Mouse (Mus musculus) cortical plate, adult 2 months (tissue): ENCODE results near the gene Arhgef10l. TPM values are rescaled to one million over a fixed set of nuclear protein-coding genes. Genes with fewer than 3 reads are reported as not detected.

Experiments used
- H3K27ac ChIP-seq: fragments of 200-500 bp; 2 replicates; pipeline ENCODE4 v1.5.1; 2012; ENCODE audit warnings: low read length, control low read depth, inconsistent platforms; ENCODE audit not compliant: insufficient read depth
- H3K4me1 ChIP-seq: fragments of 200-500 bp; 2 replicates; pipeline ENCODE4 v1.6.1; 2011; ENCODE audit warnings: low read length; ENCODE audit not compliant: control insufficient read depth, insufficient read depth
- H3K4me3 ChIP-seq: fragments of 200-500 bp; 2 replicates; pipeline ENCODE4 v1.5.1; 2011; ENCODE audit warnings: mild to moderate bottlenecking, low read length, control low read depth; ENCODE audit not compliant: insufficient read depth
- CTCF ChIP-seq: fragments of 200-500 bp; IDR thresholded peaks from 2 replicates; pipeline ENCODE4 v1.5.1; 2011; ENCODE audit warnings: mild to moderate bottlenecking, control low read depth, low read length; ENCODE audit not compliant: insufficient read depth; ENCODE audit errors: extremely low read depth
- POLR2A ChIP-seq: fragments of 200-500 bp; IDR thresholded peaks from 2 replicates; pipeline ENCODE4 v1.6.1; 2011; ENCODE audit warnings: mild to moderate bottlenecking, low read length, control low read depth; ENCODE audit not compliant: insufficient read depth; ENCODE audit errors: extremely low read depth
- polyA plus RNA-seq: library from polyadenylated mRNA; depleted of rRNA; stranded (reverse); fragments of >200 nt; gene quantifications from 2 replicates; pipeline ENCODE4 v1.2.3, GENCODE M21; 2012

Arhgef10l gene
- polyA plus RNA-seq, 1 experiment = 34.5 TPM

GRCm38 (mm10) chr4:140639431-140640241 lies 26.2 kb downstream of the Arhgef10l start:
- no peak overlapping the region for H3K27ac ChIP-seq
- H3K4me3 ChIP-seq = no peak overlapping the region
- TF ChIP-seq POLR2A = no peak
- no peak for TF ChIP-seq CTCF
- H3K4me1 ChIP-seq = peaks cover 6% of the 10 kb centered on the region

DNA sequence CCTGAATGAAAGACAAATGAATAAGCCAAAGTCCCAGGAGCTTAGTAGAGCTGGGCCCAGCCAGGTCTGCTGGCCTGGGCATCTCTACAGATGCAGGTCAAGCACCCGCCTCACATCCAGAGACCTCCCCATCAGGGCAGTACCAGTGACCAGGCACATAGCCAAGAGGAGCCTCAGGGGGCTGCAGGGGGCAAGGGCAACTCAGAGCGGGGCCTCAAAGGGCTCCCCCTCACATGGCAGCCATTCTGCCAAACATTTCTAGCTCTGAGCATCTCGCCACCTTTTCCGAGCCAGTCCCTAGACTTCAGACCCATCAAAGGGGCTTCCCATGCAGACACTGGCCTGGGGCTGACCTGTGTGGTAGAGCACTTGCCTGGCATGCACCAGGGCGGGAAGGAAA lies 27.2 kb downstream of the Arhgef10l start:
- Histone ChIP-seq H3K4me3 (no peak overlapping the region), H3K27ac (no peak overlapping the region), H3K4me1 (peaks cover 6% of the 10 kb centered on the region)
- no peak for TF ChIP-seq POLR2A
- no peak for TF ChIP-seq CTCF

GRCm38 (mm10) chr4:140637269-140637668 lies 28.5 kb downstream of the Arhgef10l start:
- Histone ChIP-seq H3K4me3 (no peak overlapping the region), H3K27ac (no peak overlapping the region), H3K4me1 (peaks cover 6% of the 10 kb centered on the region)
- TF ChIP-seq CTCF = no peak
- no peak for TF ChIP-seq POLR2A

DNA sequence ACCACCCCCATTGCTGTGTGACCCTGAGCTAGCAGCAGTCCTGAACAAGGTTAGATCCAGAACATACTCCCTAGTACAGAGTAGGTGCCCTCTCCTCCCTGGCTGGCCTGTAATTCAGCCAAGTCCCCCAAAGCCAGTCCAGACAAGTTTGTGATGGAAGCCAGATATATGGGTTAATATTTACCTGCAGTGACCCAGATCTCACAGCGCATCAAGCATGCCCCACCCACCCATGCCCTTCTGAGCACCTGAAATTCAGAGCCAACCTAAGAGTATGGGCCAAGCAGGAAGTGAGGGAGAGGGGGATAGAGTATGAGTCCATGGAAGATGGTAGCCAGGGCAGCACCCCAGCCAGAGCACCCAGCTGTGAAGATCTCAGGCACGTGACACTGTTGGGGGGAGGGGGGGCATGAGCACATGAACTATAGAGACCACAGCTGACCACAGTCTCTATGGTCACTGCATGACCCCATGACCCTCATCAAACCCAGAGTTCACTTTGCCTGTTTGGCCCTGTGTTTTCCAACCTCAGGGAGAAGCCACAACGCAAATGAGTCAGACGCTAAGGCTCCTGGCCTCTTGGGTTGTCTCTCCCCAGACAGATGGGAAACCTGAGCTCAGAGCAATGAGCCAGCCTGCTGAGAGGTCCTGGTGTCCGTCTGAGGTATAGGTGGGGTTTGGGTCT lies 29.4 kb downstream of the Arhgef10l start:
- Histone ChIP-seq H3K4me3 (no peak overlapping the region), H3K4me1 (peaks cover 5% of the 10 kb centered on the region), H3K27ac (no peak overlapping the region)
- no peak for TF ChIP-seq POLR2A
- TF ChIP-seq CTCF = no peak

- Histone ChIP-seq H3K4me1 (no peaks in the 10 kb centered on the region; the same call in 1 of the 2 replicates), H3K27ac (no peak overlapping the region)
- TF ChIP-seq POLR2A (no peak), CTCF (no peak)
These were observed 30.9 kb downstream of the Arhgef10l start for GRCm38 (mm10) chr4:140634861-140635388.

DNA sequence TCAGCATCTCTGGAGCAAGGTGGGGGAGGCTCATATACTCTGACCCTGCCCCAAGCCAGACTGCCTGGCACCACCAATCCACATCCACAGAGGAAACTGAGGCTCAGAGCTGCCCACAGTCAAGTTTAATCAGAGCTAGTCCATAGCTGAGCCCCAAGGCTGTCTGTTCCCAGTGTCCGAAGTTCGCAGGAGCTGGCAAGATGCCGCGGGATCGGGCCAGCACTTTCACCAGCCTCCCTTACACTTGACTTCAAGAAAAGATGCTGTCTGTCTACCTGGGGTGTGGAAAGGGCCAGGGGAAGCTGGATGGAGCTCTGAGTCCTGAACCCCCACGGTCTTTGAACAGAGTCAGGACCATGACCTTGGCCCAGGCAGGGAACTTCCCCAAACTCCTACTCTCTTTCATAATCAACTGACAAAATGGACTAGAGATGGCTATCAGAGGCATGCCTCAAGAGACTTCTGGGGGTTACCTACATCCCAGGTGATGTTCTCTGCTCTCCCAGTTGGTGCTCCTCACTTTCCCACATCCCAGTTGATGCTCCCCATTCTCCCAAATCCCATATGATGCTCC lies 34.4 kb downstream of the Arhgef10l start:
- no peak for TF ChIP-seq POLR2A
- no peak for TF ChIP-seq CTCF
- Histone ChIP-seq H3K4me3 (no peak overlapping the region), H3K27ac (no peak overlapping the region), H3K4me1 (no peaks in the 10 kb centered on the region)

More at GRCm38 (mm10) chr4:140634861-140635388, 30.9 kb downstream of the Arhgef10l start:
- H3K4me3 ChIP-seq = no peak overlapping the region

DNA sequence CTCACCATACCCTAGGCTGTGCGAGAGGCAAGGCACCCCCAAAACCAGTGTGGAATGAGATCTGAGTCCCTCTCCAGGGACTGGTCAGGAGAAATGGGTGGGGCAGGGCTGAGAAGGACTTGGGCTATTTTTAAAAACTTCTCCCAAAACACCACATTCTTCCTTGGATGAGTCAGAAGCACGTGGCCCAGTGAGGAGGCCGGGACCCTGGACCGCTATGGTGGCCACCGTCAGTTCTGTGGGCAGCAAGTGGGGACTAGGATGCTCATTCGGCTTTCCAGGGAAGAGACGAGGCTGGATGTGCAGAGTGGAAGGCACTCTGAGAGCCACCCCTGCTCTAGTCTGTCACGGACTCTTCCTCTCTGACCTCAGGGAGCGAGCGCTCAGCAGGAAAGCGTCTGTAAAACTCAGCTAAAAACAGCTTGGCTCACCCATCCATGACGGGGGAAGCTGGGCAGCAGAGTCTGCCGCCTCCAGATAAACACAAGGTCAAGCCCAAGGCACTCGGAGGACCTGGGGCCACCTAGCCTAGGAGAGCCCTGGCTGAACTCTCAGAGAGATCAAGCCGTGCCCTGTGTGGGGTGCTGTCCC lies 35.1 kb downstream of the Arhgef10l start:
- Histone ChIP-seq H3K4me3 (no peak overlapping the region), H3K27ac (no peak overlapping the region)
- no peak for TF ChIP-seq CTCF
- TF ChIP-seq POLR2A = no peak

DNA sequence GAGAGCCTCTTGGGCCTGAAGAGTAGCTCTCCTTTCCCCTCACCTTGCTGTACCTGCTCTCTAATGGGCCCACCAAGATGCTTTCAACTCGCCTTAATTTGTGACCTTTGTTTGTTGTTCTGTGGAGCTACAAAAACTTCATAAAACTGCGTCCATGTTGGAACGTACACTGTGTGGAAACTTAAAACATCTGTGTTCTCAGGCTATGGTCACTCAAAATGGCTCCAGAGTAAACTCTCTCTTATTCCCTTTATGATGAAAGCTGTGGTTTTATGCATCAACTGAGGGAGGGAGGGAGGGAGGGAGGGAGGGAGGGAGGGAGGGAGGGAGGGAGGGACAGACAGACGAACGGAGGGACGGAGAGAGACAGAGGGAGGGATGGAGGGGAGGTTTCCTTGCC lies 35.7 kb downstream of the Arhgef10l start:
- no peak overlapping the region for H3K27ac ChIP-seq
- H3K4me3 ChIP-seq = no peak overlapping the region
- H3K4me1 ChIP-seq = peaks cover 1% of the 10 kb centered on the region; the same call in 1 of the 2 replicates
- no peak for TF ChIP-seq POLR2A
- TF ChIP-seq CTCF = no peak

More for the DNA sequence above, 35.1 kb downstream of the Arhgef10l start:
- H3K4me1 ChIP-seq = no peaks in the 10 kb centered on the region

DNA sequence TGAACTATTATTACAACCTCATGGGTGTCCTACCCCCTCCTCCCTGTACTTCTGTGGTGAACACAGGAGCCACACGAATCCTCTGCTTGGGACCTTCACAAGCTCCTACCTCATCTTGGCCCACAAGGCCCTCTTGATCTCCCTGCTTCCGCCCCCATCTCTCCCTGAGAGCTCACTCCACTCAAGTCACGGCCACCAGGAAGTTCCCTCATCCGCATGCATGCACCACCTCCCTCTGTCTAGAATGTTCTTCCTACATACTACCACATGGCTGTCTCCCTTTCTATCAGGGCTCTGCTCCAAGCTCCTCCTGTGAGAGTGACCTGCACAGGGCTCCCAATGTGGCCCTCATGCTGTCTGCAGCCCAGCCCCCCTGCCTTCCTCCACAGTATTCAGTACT lies 36.8 kb downstream of the Arhgef10l start:
- no peak overlapping the region for H3K4me3 ChIP-seq
- TF ChIP-seq CTCF (no peak), POLR2A (no peak)
- H3K4me1 ChIP-seq = peaks cover 4% of the 10 kb centered on the region; the same call in 1 of the 2 replicates
- no peak overlapping the region for H3K27ac ChIP-seq
